Mouse (Mus musculus) embryonic facial prominence, embryonic 14.5 days (tissue): ENCODE data around the gene D1Ertd622e. TPM values are rescaled to one million over a fixed set of nuclear protein-coding genes. Genes with fewer than 3 reads are reported as not detected.
"Not testable (repeated sequence)": the region's sequence is repeated elsewhere in the genome, so short reads cannot be mapped to it uniquely, and the experiment has no call there.

Experiments used
- ATAC-seq: fragments of 200-750 bp; cut with Nextera tagmentation; 2 replicates; pipeline ENCODE4 v1.8.0; 2017; ENCODE audit warnings: low read depth, moderate number of reproducible peaks, moderate TSS enrichment
- DNase-seq: peaks from one replicate; pipeline ENCODE4 v3.0.0-alpha.2; 2015; ENCODE audit warnings: low spot score
- H3K27ac ChIP-seq: fragments of 300-500 bp; sonication (generic); replicated peaks from 2 replicates; pipeline ENCODE4 v1.5.1; 2014; ENCODE audit warnings: low read depth, mild to moderate bottlenecking, low read length, moderate library complexity
- H3K27me3 ChIP-seq: fragments of 300-500 bp; sonication (generic); replicated peaks from 2 replicates; pipeline ENCODE4 v1.6.1; 2014; ENCODE audit warnings: low read length; ENCODE audit not compliant: control insufficient read depth, insufficient read depth
- H3K36me3 ChIP-seq: fragments of 300-500 bp; sonication (generic); 2 replicates; pipeline ENCODE4 v1.6.1; 2014; ENCODE audit warnings: low read length, mixed read lengths; ENCODE audit not compliant: control insufficient read depth, insufficient read depth
- H3K4me1 ChIP-seq: fragments of 300-500 bp; sonication (generic); 2 replicates; pipeline ENCODE4 v1.6.1; 2014; ENCODE audit warnings: antibody characterized with exemption, low read length; ENCODE audit not compliant: control insufficient read depth, insufficient read depth
- H3K4me2 ChIP-seq: fragments of 300-500 bp; sonication (generic); 2 replicates; pipeline ENCODE4 v1.6.1; 2014; ENCODE audit warnings: low read depth, mild to moderate bottlenecking, low read length, moderate library complexity, mixed read lengths
- H3K4me3 ChIP-seq: fragments of 300-500 bp; sonication (generic); 2 replicates; pipeline ENCODE4 v1.5.1; 2014; ENCODE audit warnings: low read depth, mild to moderate bottlenecking, low read length
- H3K9ac ChIP-seq: fragments of 300-500 bp; sonication (generic); 2 replicates; pipeline ENCODE4 v1.6.1; 2014; ENCODE audit warnings: low read depth, mild to moderate bottlenecking, low read length, moderate library complexity, mixed read lengths
- H3K9me3 ChIP-seq: fragments of 300-500 bp; sonication (generic); 2 replicates; pipeline ENCODE4 v1.6.1; 2016; ENCODE audit warnings: low read length; ENCODE audit not compliant: control insufficient read depth
- WGBS: fragments of 180-500 bp; shearing (Covaris S2); extraction: QIAGEN DNeasy Blood & Tissue Kit; methylation state at CpG from one replicate; pipeline ENCODE4 v1.1.7; 2014; 5-methylcytosine and 5-hydroxymethylcytosine counted together
- polyA plus RNA-seq: library from polyadenylated mRNA; unstranded; fragments of >200 nt; fragmentation: Nextera tagmentation; extraction: Ambion mirVana; gene quantifications from 2 replicates; pipeline ENCODE4 v1.2.1, GENCODE M21; 2014

D1Ertd622e gene
- polyA plus RNA-seq, 1 experiment from 2014 or later: 19.2 TPM

DNA sequence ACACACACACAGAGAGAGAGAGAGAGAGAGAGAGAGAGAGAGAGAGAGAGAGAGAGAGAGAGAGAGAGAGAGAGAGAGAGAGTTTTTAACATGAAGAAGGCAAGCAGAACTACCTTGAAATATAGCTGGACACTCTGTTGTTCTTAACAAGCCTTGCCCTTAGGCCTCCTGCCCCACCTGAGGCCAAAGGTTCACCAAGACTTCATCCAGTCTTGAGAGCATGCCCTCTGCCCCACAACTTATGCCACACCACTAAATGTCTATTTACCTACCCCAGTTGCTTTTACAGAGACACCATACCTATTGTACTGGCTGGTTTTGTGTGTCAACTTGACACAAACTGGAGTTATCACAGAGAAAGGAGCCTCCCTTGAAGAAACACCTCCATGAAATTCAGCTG is 81.2 kb downstream of the D1Ertd622e start:
- H3K9me3 ChIP-seq, H3K36me3 ChIP-seq, H3K4me1 ChIP-seq, H3K9ac ChIP-seq, ATAC-seq, H3K27ac ChIP-seq, H3K4me3 ChIP-seq, H3K27me3 ChIP-seq, DNase-seq, H3K4me2 ChIP-seq: not testable (repeated sequence)

DNA sequence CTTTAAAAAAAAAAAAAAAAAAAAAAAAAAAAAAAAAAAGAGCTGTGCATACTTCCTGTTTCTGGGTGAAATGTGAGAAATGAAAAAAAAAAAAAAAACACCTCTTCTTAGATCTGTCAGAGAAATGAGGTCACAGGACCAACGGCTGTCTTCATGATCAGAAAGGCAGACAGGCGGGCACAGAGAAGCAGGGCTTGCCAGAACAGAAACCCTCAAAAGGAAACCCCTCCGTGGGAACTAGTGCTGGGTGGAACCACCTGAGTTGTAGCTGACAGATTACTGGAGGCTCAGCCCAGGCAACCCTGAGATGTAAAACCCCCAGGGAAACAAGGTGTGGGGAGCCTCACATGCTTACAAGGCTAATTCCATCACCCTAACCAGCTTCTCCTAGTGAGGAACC is 81.6 kb downstream of the D1Ertd622e start:
- Histone ChIP-seq H3K36me3 (no peaks in the 10 kb centered on the region), H3K4me3 (no peak overlapping the region), H3K9me3 (no peaks in the 10 kb centered on the region), H3K27ac (no peak overlapping the region), H3K27me3 (no peaks in the 10 kb centered on the region), H3K4me2 (no peak overlapping the region), H3K9ac (no peak overlapping the region), H3K4me1 (no peaks in the 10 kb centered on the region)
- WGBS: 58% methylated on average over 3 of the region's 3 CpGs
- DNase-seq: peak; percentile 59
- peak; percentile 47; the same call in 1 of the 2 replicates for ATAC-seq

GRCm38 (mm10) chr1:97578025-97578417 is 83.9 kb downstream of the D1Ertd622e start:
- 83% methylated on average over 3 of the region's 3 CpGs for WGBS
- ATAC-seq (no peak), DNase-seq (no peak)
- Histone ChIP-seq H3K9me3 (no peaks in the 10 kb centered on the region), H3K27me3 (no peaks in the 10 kb centered on the region), H3K4me3 (no peak overlapping the region), H3K36me3 (no peaks in the 10 kb centered on the region), H3K27ac (no peak overlapping the region), H3K4me2 (no peak overlapping the region), H3K9ac (no peak overlapping the region), H3K4me1 (no peaks in the 10 kb centered on the region)

- 88% methylated on average over 2 of the region's 2 CpGs for WGBS
- no peaks in the 10 kb centered on the region for H3K9me3 ChIP-seq
- H3K27ac ChIP-seq: no peak overlapping the region
- no peak for DNase-seq
- no peak overlapping the region for H3K4me2 ChIP-seq
- H3K4me3 ChIP-seq: no peak overlapping the region
- no peaks in the 10 kb centered on the region for H3K27me3 ChIP-seq
- no peak overlapping the region for H3K9ac ChIP-seq
- H3K4me1 ChIP-seq: no peaks in the 10 kb centered on the region
- no peaks in the 10 kb centered on the region for H3K36me3 ChIP-seq
- ATAC-seq: no peak
Measured at GRCm38 (mm10) chr1:97577062-97578024, 84.5 kb downstream of the D1Ertd622e start.

DNA sequence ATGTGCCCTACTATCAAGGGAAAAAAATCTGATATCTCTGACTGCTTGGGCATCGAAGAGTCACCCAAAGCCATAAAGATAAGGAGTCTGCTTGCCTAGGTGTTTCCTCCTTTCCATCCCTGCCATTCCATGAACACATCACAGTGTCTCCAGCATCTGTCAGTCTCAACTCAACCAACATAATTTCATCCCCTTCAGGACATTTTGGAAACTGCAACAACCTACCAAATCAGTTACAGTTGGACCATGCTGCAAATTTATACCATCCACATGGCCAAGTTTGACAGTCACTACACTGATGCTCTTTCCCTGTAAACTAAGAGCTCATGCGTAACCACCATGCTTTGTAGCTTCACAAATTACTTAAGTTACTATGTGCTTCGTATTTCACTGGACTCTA is 85.3 kb downstream of the D1Ertd622e start:
- Histone ChIP-seq H3K4me3 (no peak overlapping the region), H3K9me3 (no peaks in the 10 kb centered on the region), H3K36me3 (no peaks in the 10 kb centered on the region), H3K9ac (no peak overlapping the region), H3K27me3 (no peaks in the 10 kb centered on the region), H3K27ac (no peak overlapping the region), H3K4me2 (no peak overlapping the region), H3K4me1 (no peaks in the 10 kb centered on the region)
- ATAC-seq: no peak
- 85% methylated on average over 3 of the region's 3 CpGs for WGBS
- DNase-seq: no peak

DNA sequence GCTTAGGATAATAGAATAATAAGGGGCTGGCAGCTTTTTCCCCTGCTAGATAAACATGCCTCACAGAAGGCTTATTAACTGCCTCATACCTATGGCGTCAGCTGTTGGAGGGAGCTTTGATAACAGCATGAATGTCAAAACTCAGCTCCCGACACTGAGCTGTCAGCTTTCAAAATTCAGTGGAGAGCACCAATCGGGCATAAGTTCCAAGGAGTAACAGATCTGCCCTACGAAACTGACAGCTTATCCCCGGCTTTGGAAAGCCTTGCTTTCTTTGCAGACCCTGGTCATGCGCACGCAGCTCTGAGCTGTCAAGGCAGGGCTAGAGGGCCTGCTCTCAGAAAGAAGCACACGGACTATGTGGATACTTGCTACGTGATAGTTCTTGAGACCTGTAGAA is 91.1 kb downstream of the D1Ertd622e start:
- 55% methylated on average over 9 of the region's 9 CpGs for WGBS
- H3K4me3 ChIP-seq: no peak overlapping the region
- H3K36me3 ChIP-seq: no peaks in the 10 kb centered on the region
- H3K4me2 ChIP-seq: no peak overlapping the region
- H3K27ac ChIP-seq: no peak overlapping the region
- no peaks in the 10 kb centered on the region for H3K4me1 ChIP-seq
- no peak overlapping the region for H3K9ac ChIP-seq
- ATAC-seq (no peak), DNase-seq (no peak)
- H3K9me3 ChIP-seq: no peaks in the 10 kb centered on the region
- H3K27me3 ChIP-seq: no peaks in the 10 kb centered on the region

DNA sequence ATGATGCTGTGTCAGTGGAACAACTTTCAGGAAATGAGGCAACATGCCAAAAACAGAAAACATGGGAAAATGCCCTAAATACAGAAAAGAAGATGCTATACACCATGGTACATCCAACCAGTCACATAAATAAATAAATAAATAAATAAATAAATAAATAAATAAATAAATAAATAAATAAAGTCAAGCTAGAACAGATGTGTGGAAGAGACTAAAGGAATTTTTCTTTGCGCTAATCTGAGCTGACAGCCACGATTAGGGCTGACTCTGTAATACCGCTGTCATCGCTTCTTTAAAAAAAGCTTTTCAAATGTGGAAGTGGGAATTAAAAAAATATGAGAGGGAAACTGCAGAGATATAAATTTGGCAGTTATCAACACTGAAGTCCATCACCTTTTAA is 93.9 kb downstream of the D1Ertd622e start:
- Histone ChIP-seq H3K36me3 (no peaks in the 10 kb centered on the region), H3K4me2 (no peak overlapping the region), H3K4me1 (no peaks in the 10 kb centered on the region), H3K27ac (no peak overlapping the region), H3K9ac (no peak overlapping the region), H3K27me3 (no peaks in the 10 kb centered on the region), H3K9me3 (no peaks in the 10 kb centered on the region), H3K4me3 (no peak overlapping the region)
- no peak for DNase-seq
- 59% methylated on average over 4 of the region's 4 CpGs for WGBS
- no peak for ATAC-seq

DNA sequence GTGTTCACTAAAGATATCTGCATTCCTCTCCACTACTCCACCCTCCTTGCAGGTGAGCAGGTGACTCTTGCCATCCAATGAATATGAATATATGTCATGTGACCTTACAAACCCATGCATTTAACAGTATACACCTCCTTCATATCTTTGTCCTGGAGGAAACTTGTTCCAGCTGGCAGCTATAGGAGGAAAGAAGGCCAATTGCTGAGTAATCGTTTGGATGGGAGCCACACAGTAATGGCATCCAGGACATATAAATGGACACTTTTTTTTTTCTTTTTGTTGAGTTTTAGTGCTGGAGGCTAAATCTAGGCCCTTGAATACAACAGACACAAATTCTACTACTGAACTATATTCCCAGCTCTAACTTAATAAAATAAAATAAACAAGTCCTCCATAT is 97.2 kb downstream of the D1Ertd622e start:
- ATAC-seq: no peak
- Histone ChIP-seq H3K4me2 (no peak overlapping the region), H3K4me3 (no peak overlapping the region), H3K36me3 (no peaks in the 10 kb centered on the region), H3K9ac (no peak overlapping the region), H3K4me1 (no peaks in the 10 kb centered on the region), H3K9me3 (no peaks in the 10 kb centered on the region), H3K27ac (no peak overlapping the region), H3K27me3 (no peaks in the 10 kb centered on the region)
- 76% methylated on average over 1 of the region's 1 CpGs for WGBS
- no peak for DNase-seq

DNA sequence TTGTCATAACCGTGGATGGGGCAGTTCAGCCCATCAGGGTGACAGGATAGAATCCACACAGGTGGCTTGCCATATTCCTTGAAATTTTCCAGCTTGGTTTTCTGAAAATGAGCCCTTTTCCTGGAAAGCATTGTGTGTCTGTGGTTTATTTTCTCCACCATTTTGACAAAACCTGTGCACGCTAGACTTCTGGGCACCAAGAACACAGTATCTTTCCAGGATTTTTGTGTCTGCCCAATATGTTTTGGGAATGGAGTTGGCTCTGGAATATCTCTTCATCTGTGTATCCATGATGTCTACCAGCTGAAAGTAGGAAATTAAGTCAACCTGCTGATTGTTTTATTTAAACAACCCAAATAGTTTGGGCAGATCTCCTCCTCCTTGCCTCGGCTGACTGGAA is 99.0 kb downstream of the D1Ertd622e start:
- WGBS: 81% methylated on average over 3 of the region's 3 CpGs

More for the DNA sequence above, 99.0 kb downstream of the D1Ertd622e start:
- H3K27me3 ChIP-seq: no peaks in the 10 kb centered on the region
- ATAC-seq (no peak), DNase-seq (no peak)
- H3K9me3 ChIP-seq: no peaks in the 10 kb centered on the region
- no peaks in the 10 kb centered on the region for H3K36me3 ChIP-seq
- H3K4me3 ChIP-seq: no peak overlapping the region
- H3K27ac ChIP-seq: no peak overlapping the region
- H3K9ac ChIP-seq: no peak overlapping the region
- no peak overlapping the region for H3K4me2 ChIP-seq
- H3K4me1 ChIP-seq: no peaks in the 10 kb centered on the region
